In genomic region chr8:44938643-44938979, GRCm38 (mm10) we compare ENCODE assay signal across 8 mouse cellular contexts. TPM values are rescaled to one million over a fixed set of nuclear protein-coding genes. Genes with fewer than 3 reads are reported as not detected.
A peak's percentile ranks its signal among the peaks of the same experiment; 100 is the strongest.
DNase-seq lines count a peak whose midpoint lies in the region; ATAC-seq and TF ChIP-seq lines count a peak whose summit lies in the region.

No protein-coding gene starts in this region.

- DNase-seq in kidney, adult 2 months: no peak
- no peak for DNase-seq in kidney, adult 18-20 months
- DNase-seq in midbrain, embryonic 14.5 days: no peak
- DNase-seq in cerebellum, postnatal 14 days: no peak
- no peak for DNase-seq in urinary bladder, postnatal 36 days (ENCODE audit: low spot score in 2 of 2)
- DNase-seq in cerebellum, adult 9-11 months: no peak

- no peak overlapping the region for H3K27ac ChIP-seq in kidney, adult 2 months (ENCODE audit: insufficient read depth, low read depth, low read length)
- H3K27ac ChIP-seq in brown adipose tissue, adult 24 weeks (replicated peaks; ENCODE audit: low read depth, low read length): no peak overlapping the region
- H3K27ac ChIP-seq in hindbrain, embryonic 13.5 days: peak overlapping the region; percentile 86
- H3K27ac ChIP-seq in midbrain, embryonic 14.5 days (replicated peaks; ENCODE audit: low read depth, low read length): peak overlapping the region; percentile 79

- peak overlapping the region; percentile 76 for H3K4me3 ChIP-seq in kidney, adult 2 months (ENCODE audit: insufficient read depth, low read depth, low read length)
- H3K4me3 ChIP-seq in brown adipose tissue, adult 24 weeks (ENCODE audit: insufficient read depth, low read depth, low read length): peak overlapping the region; percentile 83
- peak overlapping the region; percentile 79 for H3K4me3 ChIP-seq in hindbrain, embryonic 13.5 days
- H3K4me3 ChIP-seq in midbrain, embryonic 14.5 days (replicated peaks; ENCODE audit: low read depth, low read length): peak overlapping the region; percentile 70

- no peaks in the 10 kb centered on the region for H3K27me3 ChIP-seq in kidney, adult 2 months (replicated peaks; ENCODE audit: control insufficient read depth, insufficient read depth, low read length)
- H3K27me3 ChIP-seq in hindbrain, embryonic 13.5 days: no peaks in the 10 kb centered on the region
- no peaks in the 10 kb centered on the region for H3K27me3 ChIP-seq in midbrain, embryonic 14.5 days (ENCODE audit: control insufficient read depth, insufficient read depth, low read length)

- H3K4me2 ChIP-seq in hindbrain, embryonic 13.5 days: peak overlapping the region; percentile 94
- peak overlapping the region; percentile 80 for H3K4me2 ChIP-seq in midbrain, embryonic 14.5 days (ENCODE audit: low read length)

- peak overlapping the region; percentile 81 for H3K9ac ChIP-seq in hindbrain, embryonic 13.5 days
- H3K9ac ChIP-seq in midbrain, embryonic 14.5 days (replicated peaks; ENCODE audit: low read length): peak overlapping the region; percentile 50

- H3K36me3 ChIP-seq in kidney, adult 2 months (ENCODE audit: control insufficient read depth, insufficient read depth, low read length): no peaks in the 10 kb centered on the region
- H3K36me3 ChIP-seq in hindbrain, embryonic 13.5 days: no peaks in the 10 kb centered on the region
- no peaks in the 10 kb centered on the region for H3K36me3 ChIP-seq in midbrain, embryonic 14.5 days (ENCODE audit: control insufficient read depth, insufficient read depth, low read length)

- H3K4me1 ChIP-seq in kidney, adult 2 months (ENCODE audit: control insufficient read depth, insufficient read depth, low read length): no peaks in the 10 kb centered on the region; the same call in 1 of the 2 replicates
- H3K4me1 ChIP-seq in brown adipose tissue, adult 24 weeks (ENCODE audit: control insufficient read depth, insufficient read depth, insufficient read length, low read length): no peaks in the 10 kb centered on the region; the same call in 1 of the 2 replicates
- peaks cover 15% of the 10 kb centered on the region for H3K4me1 ChIP-seq in hindbrain, embryonic 13.5 days (replicated peaks)
- peaks cover 5% of the 10 kb centered on the region for H3K4me1 ChIP-seq in midbrain, embryonic 14.5 days (ENCODE audit: control insufficient read depth, insufficient read depth, low read length)

- WGBS in kidney, adult 2 months: 3% methylated on average over 12 of the region's 12 CpGs
- under 1% methylated on average over 12 of the region's 12 CpGs for WGBS in hindbrain, embryonic 13.5 days
- WGBS in midbrain, embryonic 14.5 days: under 1% methylated on average over 12 of the region's 12 CpGs

- no peaks in the 10 kb centered on the region for H3K9me3 ChIP-seq in hindbrain, embryonic 13.5 days
- H3K9me3 ChIP-seq in midbrain, embryonic 14.5 days (ENCODE audit: control insufficient read depth, low read length): no peaks in the 10 kb centered on the region

- no peak for TF ChIP-seq CTCF in kidney, adult 2 months (conservative IDR thresholded peaks at IDR 0.05; ENCODE audit: insufficient read depth, insufficient read length, low read depth, low read length)

- no peak for TF ChIP-seq POLR2A in kidney, adult 2 months (IDR thresholded peaks at IDR 0.05; ENCODE audit: low read depth, low read length)

- no peak for ATAC-seq in hindbrain, embryonic 13.5 days (ENCODE audit: low FRiP score)
- ATAC-seq in midbrain, embryonic 14.5 days (ENCODE audit: low FRiP score, low TSS enrichment): no peak

RNA-seq across cellular contexts. Expression of gene Fat1, which starts 3.4 kb away (rescaled TPM):
- 16.7 and 24.6 TPM in 2 replicates for polyA plus RNA-seq in kidney, adult 2 months (2012; rRNA removed)
- polyA plus RNA-seq in brown adipose tissue, adult 24 weeks (2012; ENCODE audit: insufficient read depth, insufficient read length, missing spikeins): 6.1 and 9.8 TPM in 2 replicates
- polyA plus RNA-seq in hindbrain, embryonic 13.5 days (2015; fragmentation: Nextera tagmentation; extraction: Ambion mirVana): 12.7 and 13.9 TPM in 2 replicates
- polyA plus RNA-seq in midbrain, embryonic 14.5 days (2014; fragmentation: Nextera tagmentation; extraction: Ambion mirVana): 22.8 and 23.5 TPM in 2 replicates

Comparison
In these comparisons a context has a peak if more than half of its experiments do, and no peak if none do; other contexts are left out.
1. H3K27ac ChIP-seq: peak in hindbrain, embryonic 13.5 days (single experiment) and midbrain, embryonic 14.5 days (single experiment); none in kidney, adult 2 months (single experiment) and brown adipose tissue, adult 24 weeks (single experiment).
2. Peak in every context shown above with its lines, with median percentiles within 50 percentile points of each other: H3K4me3 ChIP-seq.